In genomic region chr9:107633661-107634405, GRCm38 (mm10) we compare ENCODE assay signal across 9 mouse cellular contexts. TPM values are rescaled to one million over a fixed set of nuclear protein-coding genes. Genes with fewer than 3 reads are reported as not detected.
DNase-seq lines count a peak whose midpoint lies in the region; ATAC-seq and TF ChIP-seq lines count a peak whose summit lies in the region.
"Had no signal": no experiment of that assay in that cellular context is flagged by ENCODE, and none has a peak within 500 bp of the region (broad histone marks: within the 10 kb centered on the region; RNA-seq: fewer than 3 reads in every experiment).

No protein-coding gene starts in this region.

- 1% methylated on average over 15 of the region's 15 CpGs for WGBS in forebrain, embryonic 11.5 days
- 2% methylated on average over 15 of the region's 15 CpGs for WGBS in liver, postnatal 0 days (ENCODE audit: insufficient replicate concordance)

- DNase-seq in kidney, adult 11 months: peak; percentile 31
- no peak for DNase-seq in kidney, adult 9 months
- peak; percentile 74 for DNase-seq in MEL (ENCODE audit: low read depth, low spot score)
- DNase-seq in forebrain, embryonic 11.5 days (ENCODE audit: low spot score): no peak
- DNase-seq in induced T-regulatory cell, adult 2 months (ENCODE audit: low read depth): peak; percentile 49
- DNase-seq in liver, postnatal 0 days: peak; percentile 59
- DNase-seq in splenic B cell, adult 2 months (ENCODE audit: low read depth, low spot score): peak; percentile 24
- no peak for DNase-seq in layer of hippocampus, postnatal 14 days (ENCODE audit: low spot score in 2 of 2)

- peak overlapping the region; percentile 98 for H3K9ac ChIP-seq in MEL (ENCODE audit: control insufficient read depth, low read depth, low read length, poor library complexity, severe bottlenecking)
- peak overlapping the region; percentile 97 for H3K9ac ChIP-seq in forebrain, embryonic 11.5 days (ENCODE audit: low read length)
- H3K9ac ChIP-seq in liver, postnatal 0 days (replicated peaks): peak overlapping the region; percentile 99

- TF ChIP-seq EP300 in MEL (IDR thresholded peaks at IDR 0.05; ENCODE audit: low read depth in 1 of 2, low read length in 2 of 2): no peak
- no peak for TF ChIP-seq EP300 in liver, postnatal 0 days (IDR thresholded peaks at IDR 0.05; ENCODE audit: low read depth)

- ATAC-seq in forebrain, embryonic 11.5 days (replicated peaks; ENCODE audit: low FRiP score): no peak
- no peak for ATAC-seq in liver, postnatal 0 days

- H3K4me2 ChIP-seq in forebrain, embryonic 11.5 days (ENCODE audit: low read depth, low read length, severe bottlenecking): peak overlapping the region; percentile 100
- peak overlapping the region; percentile 79 for H3K4me2 ChIP-seq in liver, postnatal 0 days (ENCODE audit: low read depth, low read length)

- peaks cover 0 to 16% of the 10 kb centered on the region in 2 experiments; a peak in 2 of 4 replicates for H3K36me3 ChIP-seq in MEL (ENCODE audit: control insufficient read depth in 1 of 2, insufficient read depth in 2 of 2, low read length in 2 of 2)
- no peaks in the 10 kb centered on the region; the same call in 1 of the 2 replicates for H3K36me3 ChIP-seq in forebrain, embryonic 11.5 days (ENCODE audit: control insufficient read depth, insufficient read depth, low read length)
- peaks cover 9% of the 10 kb centered on the region; the same call in 1 of the 2 replicates for H3K36me3 ChIP-seq in liver, postnatal 0 days (replicated peaks; ENCODE audit: insufficient read depth, low read length)
- H3K36me3 ChIP-seq in splenic B cell, adult 2 months (ENCODE audit: control insufficient read depth, insufficient read depth, low read length, poor library complexity, severe bottlenecking): peaks cover 1% of the 10 kb centered on the region; the same call in 1 of the 2 replicates

- H3K27me3 ChIP-seq in MEL (ENCODE audit: control insufficient read depth in 1 of 2, insufficient read depth in 2 of 2, low read length in 2 of 2): no peaks in the 10 kb centered on the region
- no peaks in the 10 kb centered on the region for H3K27me3 ChIP-seq in forebrain, embryonic 11.5 days (ENCODE audit: control insufficient read depth, insufficient read depth, low read length)
- H3K27me3 ChIP-seq in liver, postnatal 0 days (ENCODE audit: insufficient read depth, low read length): no peaks in the 10 kb centered on the region
- H3K27me3 ChIP-seq in splenic B cell, adult 2 months (ENCODE audit: control insufficient read depth, insufficient read depth, low read length, poor library complexity, severe bottlenecking): no peaks in the 10 kb centered on the region

- peaks cover 45% of the 10 kb centered on the region for H3K79me2 ChIP-seq in MEL (ENCODE audit: control insufficient read depth, insufficient read depth, low read length, poor library complexity)

- 0 out of 4 replicates have a peak, but pooled peaks of 1 of the 2 experiments have one; percentile 22 for TF ChIP-seq POLR2A in MEL (IDR thresholded peaks at IDR 0.05; ENCODE audit: control insufficient read depth in 1 of 2, insufficient read depth in 1 of 2, low read depth in 1 of 2, low read length in 2 of 2, poor library complexity in 1 of 2)

- H3K9me3 ChIP-seq in MEL (replicated peaks; ENCODE audit: insufficient read depth, low read length): no peaks in the 10 kb centered on the region
- no peaks in the 10 kb centered on the region for H3K9me3 ChIP-seq in forebrain, embryonic 11.5 days (ENCODE audit: control insufficient read depth, low read length)
- no peaks in the 10 kb centered on the region for H3K9me3 ChIP-seq in liver, postnatal 0 days (ENCODE audit: low read length)

- H3K4me3 ChIP-seq in MEL (ENCODE audit: control insufficient read depth in 1 of 2, insufficient read depth in 1 of 2, low read depth in 2 of 2, low read length in 2 of 2): peak overlapping the region; percentile 73 to 88
- peak overlapping the region; percentile 89 for H3K4me3 ChIP-seq in forebrain, embryonic 11.5 days (ENCODE audit: low read depth, low read length)
- peak overlapping the region; percentile 99 for H3K4me3 ChIP-seq in liver, postnatal 0 days (ENCODE audit: low read depth, low read length)

- H3K27ac ChIP-seq in MEL (ENCODE audit: control insufficient read depth, low read depth, low read length): peak overlapping the region; percentile 94
- H3K27ac ChIP-seq in forebrain, embryonic 11.5 days (ENCODE audit: low read depth, low read length): peak overlapping the region; percentile 87
- peak overlapping the region; percentile 97 for H3K27ac ChIP-seq in liver, postnatal 0 days (ENCODE audit: low read depth)

- TF ChIP-seq CTCF in MEL (IDR thresholded peaks at IDR 0.05 in 2 of 3, conservative IDR thresholded peaks at IDR 0.05 in 1 of 3; ENCODE audit: control insufficient read depth in 1 of 3, insufficient read depth in 1 of 3, low read depth in 2 of 3, low read length in 3 of 3, poor library complexity in 1 of 3, severe bottlenecking in 1 of 3): no peak
- TF ChIP-seq CTCF in liver, postnatal 0 days (IDR thresholded peaks at IDR 0.05; ENCODE audit: low read depth): no peak

- TF ChIP-seq RAD21 in MEL (IDR thresholded peaks at IDR 0.05; ENCODE audit: low read depth, low read length): no peak

- peaks cover 5 to 25% of the 10 kb centered on the region in 2 experiments; a peak in 3 of 4 replicates for H3K4me1 ChIP-seq in MEL (ENCODE audit: control insufficient read depth in 1 of 2, insufficient read depth in 2 of 2, low read length in 2 of 2)
- H3K4me1 ChIP-seq in forebrain, embryonic 11.5 days (replicated peaks; ENCODE audit: control insufficient read depth, insufficient read depth, low read length): peaks cover 56% of the 10 kb centered on the region
- peaks cover 45% of the 10 kb centered on the region for H3K4me1 ChIP-seq in liver, postnatal 0 days (ENCODE audit: insufficient read depth)

TF ChIP-seq in MEL, 35 proteins besides CTCF, POLR2A, EP300 and RAD21:
- TF ChIP-seq NELFE (IDR thresholded peaks at IDR 0.05; ENCODE audit: low read depth, low read length): no peak
- no peak for TF ChIP-seq GABPA (IDR thresholded peaks at IDR 0.05; ENCODE audit: low read depth, low read length)
- no peak for TF ChIP-seq ETS1 (IDR thresholded peaks at IDR 0.05; ENCODE audit: low read depth, low read length)
- TF ChIP-seq ZKSCAN1 (IDR thresholded peaks at IDR 0.05; ENCODE audit: low read depth, low read length): no peak
- TF ChIP-seq TCF12 (IDR thresholded peaks at IDR 0.05; ENCODE audit: low read depth, low read length): no peak
- no peak for TF ChIP-seq TAL1 (IDR thresholded peaks at IDR 0.05; ENCODE audit: low read length)
- no peak for TF ChIP-seq UBTF (IDR thresholded peaks at IDR 0.05; ENCODE audit: borderline replicate concordance, insufficient read depth, low read depth, low read length)
- TF ChIP-seq ZMIZ1 (IDR thresholded peaks at IDR 0.05; ENCODE audit: low read depth, low read length): no peak
- TF ChIP-seq MXI1 (IDR thresholded peaks at IDR 0.05; ENCODE audit: low read depth, low read length): peak; percentile 26
- TF ChIP-seq RCOR1 (IDR thresholded peaks at IDR 0.05; ENCODE audit: low read depth, low read length): no peak
- no peak for TF ChIP-seq NRF1 (IDR thresholded peaks at IDR 0.05; ENCODE audit: insufficient read depth, low read depth, low read length, poor library complexity, severe bottlenecking)
- TF ChIP-seq CHD1 (IDR thresholded peaks at IDR 0.05; ENCODE audit: low read depth, low read length): 0 out of 2 replicates have a peak, but pooled peaks have one; percentile 28
- no peak for TF ChIP-seq E2F4 (IDR thresholded peaks at IDR 0.05; ENCODE audit: borderline replicate concordance, low read depth, low read length)
- TF ChIP-seq USF2 (IDR thresholded peaks at IDR 0.05; ENCODE audit: borderline replicate concordance in 1 of 2, insufficient read depth in 1 of 2, low read depth in 1 of 2, low read length in 2 of 2): no peak
- no peak for TF ChIP-seq HCFC1 (IDR thresholded peaks at IDR 0.05; ENCODE audit: low read depth, low read length)
TF ChIP-seq in MEL: peak in this region for 2.

RNA-seq across cellular contexts. Expression of gene Gnai2, which starts 1.3 kb away (rescaled TPM):
- 129 and 131 TPM in 2 replicates for total RNA-seq in MEL (2012; rRNA removed)
- 100 to 1,000 TPM; 137 to 335 TPM for polyA plus RNA-seq in MEL (2012; ENCODE audit: insufficient read depth in 1 of 2, insufficient read length in 2 of 2, low read depth in 1 of 2, low replicate concordance in 2 of 2, missing spikeins in 1 of 2)
- polyA plus RNA-seq in forebrain, embryonic 11.5 days (2014; fragmentation: Nextera tagmentation; extraction: Ambion mirVana): 527 and 580 TPM in 2 replicates
- 146 and 159 TPM in 2 replicates for polyA plus RNA-seq in liver, postnatal 0 days (2015; fragmentation: Nextera tagmentation; extraction: Ambion mirVana)
- total RNA-seq in layer of hippocampus, postnatal 14 days (2021): 100 to 1,000 TPM; 215 to 224 TPM

RNA-seq across cellular contexts. Expression of gene Sema3b, which starts 24.8 kb away (rescaled TPM):
- 0.04 and 0.07 TPM in 2 replicates for total RNA-seq in MEL (2012; rRNA removed)
- under 1 TPM in 1 of 2 experiments, not detected in 1; 0.21 TPM for polyA plus RNA-seq in MEL (2012; ENCODE audit: insufficient read depth in 1 of 2, insufficient read length in 2 of 2, low read depth in 1 of 2, low replicate concordance in 2 of 2, missing spikeins in 1 of 2)
- polyA plus RNA-seq in forebrain, embryonic 11.5 days (2014; fragmentation: Nextera tagmentation; extraction: Ambion mirVana): 1.7 TPM in 2 replicates
- 0.41 and 0.56 TPM in 2 replicates for polyA plus RNA-seq in liver, postnatal 0 days (2015; fragmentation: Nextera tagmentation; extraction: Ambion mirVana)
- total RNA-seq in layer of hippocampus, postnatal 14 days (2021): 1 to 10 TPM; 2.0 to 4.9 TPM

RNA-seq across cellular contexts. Expression of gene Slc38a3, which starts 35.5 kb away (rescaled TPM):
- total RNA-seq in MEL (2012; rRNA removed): not detected in 2 replicates
- polyA plus RNA-seq in MEL (2012; ENCODE audit: insufficient read depth in 1 of 2, insufficient read length in 2 of 2, low read depth in 1 of 2, low replicate concordance in 2 of 2, missing spikeins in 1 of 2): not detected
- polyA plus RNA-seq in forebrain, embryonic 11.5 days (2014; fragmentation: Nextera tagmentation; extraction: Ambion mirVana): 6.7 TPM in 2 replicates
- polyA plus RNA-seq in liver, postnatal 0 days (2015; fragmentation: Nextera tagmentation; extraction: Ambion mirVana): 147 and 174 TPM in 2 replicates
- 10 to 100 TPM; 83.3 to 98.4 TPM for total RNA-seq in layer of hippocampus, postnatal 14 days (2021)

RNA-seq across cellular contexts. Expression of gene Gnat1, which starts 45.7 kb away (rescaled TPM):
- 0.27 TPM in 1 of 2 replicates, not detected in the other for total RNA-seq in MEL (2012; rRNA removed)
- polyA plus RNA-seq in MEL (2012; ENCODE audit: insufficient read depth in 1 of 2, insufficient read length in 2 of 2, low read depth in 1 of 2, low replicate concordance in 2 of 2, missing spikeins in 1 of 2): 100 to 1,000 TPM in 1 of 2 experiments, not detected in 1; 326 TPM
- polyA plus RNA-seq in forebrain, embryonic 11.5 days (2014; fragmentation: Nextera tagmentation; extraction: Ambion mirVana): 1.6 and 2.6 TPM in 2 replicates
- polyA plus RNA-seq in liver, postnatal 0 days (2015; fragmentation: Nextera tagmentation; extraction: Ambion mirVana): 5.8 and 6.2 TPM in 2 replicates
- under 1 TPM in 1 of 2 experiments, not detected in 1; 0.60 TPM for total RNA-seq in layer of hippocampus, postnatal 14 days (2021)
- total RNA-seq: adrenal gland, postnatal 36 days had no signal

RNA-seq across cellular contexts. Expression of gene Ifrd2, which starts 46.4 kb away (rescaled TPM):
- 136 and 147 TPM in 2 replicates for total RNA-seq in MEL (2012; rRNA removed)
- polyA plus RNA-seq in MEL (2012; ENCODE audit: insufficient read depth in 1 of 2, insufficient read length in 2 of 2, low read depth in 1 of 2, low replicate concordance in 2 of 2, missing spikeins in 1 of 2): 100 to 1,000 TPM in 1 of 2 experiments, not detected in 1; 292 TPM
- polyA plus RNA-seq in forebrain, embryonic 11.5 days (2014; fragmentation: Nextera tagmentation; extraction: Ambion mirVana): 35.0 and 37.2 TPM in 2 replicates
- polyA plus RNA-seq in liver, postnatal 0 days (2015; fragmentation: Nextera tagmentation; extraction: Ambion mirVana): 63.6 and 68.0 TPM in 2 replicates
- total RNA-seq in layer of hippocampus, postnatal 14 days (2021): 10 to 100 TPM; 12.1 to 13.0 TPM

Comparison
In these comparisons a context has a peak if more than half of its experiments do, and no peak if none do; other contexts are left out.
1. DNase-seq: peak in kidney, adult 11 months (single experiment), MEL (single experiment), induced T-regulatory cell, adult 2 months (single experiment), liver, postnatal 0 days (single experiment) and splenic B cell, adult 2 months (single experiment); none in kidney, adult 9 months (single experiment), forebrain, embryonic 11.5 days (single experiment) and layer of hippocampus, postnatal 14 days (0 of 2).
2. RNA of gene Slc38a3, which starts 35.5 kb away (polyA plus RNA-seq): 147 to 174 TPM in liver, postnatal 0 days; 6.7 TPM in forebrain, embryonic 11.5 days and not detected in MEL; every median in the first group is over 10 times any median in the second.
3. Peak in every context shown above with its lines, with median percentiles within 50 percentile points of each other: H3K27ac ChIP-seq, H3K4me3 ChIP-seq and H3K9ac ChIP-seq.